Mouse (Mus musculus): ENCODE results near the gene Zfp873.
"Not testable (repeated sequence)": the region's sequence is repeated elsewhere in the genome, so short reads cannot be mapped to it uniquely, and the experiment has no call there.

Zfp873 gene

GRCm38 (mm10) chr10:82047597-82048459 lies at the start of gene Zfp873:
Gene Zfp873 (plus strand): TSS chr10:82048123.
- in situ Hi-C loops (cut with MboI): no loop called here

DNA sequence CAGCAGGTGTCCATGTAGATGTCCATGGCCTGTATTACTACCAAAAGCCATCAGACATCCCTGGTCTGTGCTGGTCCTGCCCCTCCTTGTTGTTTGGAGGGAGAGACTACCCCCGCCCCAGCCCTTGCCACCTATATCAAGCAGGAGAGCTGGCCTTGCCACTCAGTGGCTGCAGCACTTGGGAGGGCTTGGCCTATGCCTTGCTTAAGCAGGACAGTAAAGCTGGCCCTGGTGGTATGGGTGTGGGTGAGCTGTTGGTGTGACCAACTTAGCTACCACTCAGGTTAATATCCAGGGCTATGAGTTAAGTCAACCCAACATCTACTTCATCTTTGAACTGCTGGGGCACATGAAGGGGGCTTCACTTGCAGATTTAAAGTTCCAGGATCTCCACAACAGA lies 44.7 kb upstream of the Zfp873 start:
- in situ Hi-C loops (cut with MboI): not testable (repeated sequence)

- in situ Hi-C loops (cut with MboI): not testable (repeated sequence)
These were observed 43.1 kb upstream of the Zfp873 start for GRCm38 (mm10) chr10:82004822-82005221.

DNA sequence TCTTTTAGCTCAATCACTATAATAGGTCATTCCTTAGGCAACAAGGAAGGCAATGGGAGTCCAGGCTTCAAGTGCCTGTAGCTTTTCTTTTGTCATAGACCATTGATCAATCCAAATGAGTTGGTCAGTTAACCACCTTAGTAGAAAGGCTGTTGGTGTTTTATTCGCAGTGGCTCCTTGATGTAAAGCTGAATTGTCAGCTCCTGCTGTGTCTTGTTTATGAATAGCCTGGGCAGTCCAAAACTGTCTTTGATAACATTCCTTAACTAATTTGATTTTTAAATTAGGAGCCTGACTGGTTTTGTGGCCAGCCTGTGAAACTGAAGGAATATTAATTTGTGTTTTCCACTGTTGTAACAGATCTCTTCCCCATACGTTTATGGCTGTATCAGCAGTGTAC lies 5.7 kb upstream of the Zfp873 start:
- in situ Hi-C loops (cut with MboI): no loop called here

GRCm38 (mm10) chr10:82046603-82047002 lies 1.3 kb upstream of the Zfp873 start:
- in situ Hi-C loops (cut with MboI): no loop called here

DNA sequence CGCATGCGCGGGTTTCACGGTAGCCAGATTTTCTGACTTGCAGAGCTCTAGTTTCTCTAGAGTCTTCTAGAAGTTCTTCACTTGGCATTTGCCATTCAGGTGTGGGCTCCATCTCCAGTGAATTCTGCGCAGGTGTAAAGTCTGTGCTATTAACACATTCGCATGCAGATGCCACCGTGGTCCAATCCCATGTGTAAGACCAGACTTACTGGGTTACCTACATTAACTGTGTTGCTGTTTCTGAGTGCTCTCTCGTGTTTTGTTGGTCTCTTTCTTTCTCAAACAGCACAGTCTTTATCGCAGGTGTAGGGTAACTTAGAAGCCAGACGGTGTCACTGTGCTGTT lies 509 bp downstream of the Zfp873 start:
- in situ Hi-C loops (cut with MboI): not testable (repeated sequence)

DNA sequence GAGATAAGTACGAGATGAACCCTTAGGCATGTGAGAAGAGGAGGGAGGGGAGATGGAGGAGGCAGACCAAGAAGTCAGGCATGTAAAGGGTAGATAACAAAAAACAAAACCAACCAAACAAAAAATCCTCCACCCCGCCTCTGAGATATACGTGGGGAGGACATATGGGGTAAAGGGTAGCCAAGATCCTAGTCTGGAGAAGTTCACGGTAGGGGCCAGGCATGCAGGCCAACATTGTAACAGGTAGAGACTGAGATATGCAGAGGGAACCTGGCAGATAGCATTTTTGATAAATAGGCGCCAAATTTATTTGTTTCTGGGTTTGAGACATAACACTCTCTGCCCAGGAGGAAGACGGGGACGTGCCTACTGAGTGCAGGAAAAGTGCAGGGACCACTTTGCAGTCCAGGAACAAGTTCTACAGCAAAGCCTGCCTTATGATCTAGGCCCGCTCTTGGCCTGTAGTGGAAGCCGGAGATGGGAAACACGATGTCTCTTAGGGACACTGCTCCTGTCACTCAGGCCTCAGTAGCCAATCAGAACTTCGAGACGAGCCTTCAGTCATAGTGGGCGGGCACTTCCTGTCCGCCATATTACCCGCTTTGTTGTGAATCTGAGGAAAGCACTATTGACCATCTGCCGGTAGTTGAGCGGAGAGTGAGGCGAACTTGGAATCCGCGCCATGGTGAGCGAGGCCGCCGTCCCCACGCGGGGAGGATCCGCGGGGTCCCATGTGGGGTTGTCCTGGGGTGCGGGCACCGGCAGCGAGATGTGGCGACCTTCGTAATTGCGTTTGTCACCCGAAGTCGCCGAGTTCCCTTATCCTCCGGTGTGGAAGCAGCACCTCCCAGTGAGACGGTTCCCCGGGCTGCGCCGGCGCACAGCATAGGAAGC lies 35.1 kb downstream of the Zfp873 start, which contains the start of gene BC024063:
BC024063 (plus strand) TSS at position 626 of the 894 bp plus-strand sequence.
- in situ Hi-C loops (cut with MboI): not testable (repeated sequence)

DNA sequence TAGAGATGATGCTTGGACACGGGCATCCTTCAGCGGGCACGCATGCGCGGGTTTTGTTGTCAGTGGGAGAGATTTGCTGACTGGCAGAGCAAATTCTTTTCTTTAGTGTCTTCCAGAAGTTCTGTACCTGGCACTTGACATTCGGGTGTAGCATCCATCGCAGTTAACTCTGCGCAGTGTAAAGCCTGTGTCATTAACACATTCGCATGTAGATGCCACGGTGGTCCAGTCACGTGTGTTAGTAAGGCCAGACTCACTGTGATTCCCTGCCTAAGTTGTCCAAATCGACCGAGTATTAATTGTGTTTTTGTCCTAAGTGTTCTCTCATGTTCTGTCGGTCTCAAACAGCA lies 35.7 kb downstream of the Zfp873 start:
- in situ Hi-C loops (cut with MboI): not testable (repeated sequence)
